In the genomic region with DNA sequence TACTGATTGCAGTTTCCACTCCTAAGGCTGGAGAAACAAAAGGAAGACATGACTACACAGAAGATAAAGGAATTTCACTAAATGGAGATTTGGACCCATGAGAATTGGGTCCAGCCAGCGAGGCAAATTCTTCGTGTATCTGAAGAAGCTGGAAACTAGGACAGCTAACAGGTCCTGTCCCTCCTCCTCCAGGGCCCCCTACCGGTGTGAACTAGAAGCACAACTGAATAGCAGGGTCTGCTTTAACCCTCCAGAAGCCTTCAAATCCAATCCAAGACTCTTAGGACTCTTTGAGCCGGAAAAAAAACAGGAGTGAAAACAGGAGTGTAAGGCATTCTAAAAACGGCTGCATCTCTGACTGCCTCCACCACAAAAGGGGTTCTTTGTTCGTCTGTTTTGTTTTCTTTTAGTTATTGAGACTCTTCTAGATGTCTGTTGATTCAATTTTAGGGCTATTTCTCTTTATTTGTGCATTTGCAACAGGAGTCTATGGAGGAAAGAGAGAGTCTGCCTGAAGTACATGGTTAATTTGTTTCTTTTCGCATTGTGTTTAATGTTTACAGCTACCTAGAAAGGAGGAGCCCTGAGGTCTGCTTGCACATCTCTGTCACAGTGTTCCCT, we compare ENCODE assay signal across 8 mouse cellular contexts. TPM values are rescaled to one million over a fixed set of nuclear protein-coding genes. Genes with fewer than 3 reads are reported as not detected.
A peak's percentile ranks its signal among the peaks of the same experiment; 100 is the strongest.
DNase-seq lines count a peak whose midpoint lies in the region; ATAC-seq and TF ChIP-seq lines count a peak whose summit lies in the region.
"Had no signal": no experiment of that assay in that cellular context is flagged by ENCODE, and none has a peak within 500 bp of the region (broad histone marks: within the 10 kb centered on the region; RNA-seq: fewer than 3 reads in every experiment).

No protein-coding gene starts in this region.

- ATAC-seq in hindbrain, embryonic 11.5 days (ENCODE audit: low FRiP score) = no peak
- no peak for ATAC-seq in hindbrain, embryonic 12.5 days (ENCODE audit: low FRiP score)
- ATAC-seq in liver, embryonic 14.5 days (ENCODE audit: insufficient read depth) = no peak

- peak; percentile 31; the same call in 1 of the 2 replicates for TF ChIP-seq CTCF in liver, embryonic 14.5 days (IDR thresholded peaks at IDR 0.05; ENCODE audit: low read depth)

- H3K27me3 ChIP-seq in hindbrain, embryonic 11.5 days (ENCODE audit: control insufficient read depth, insufficient read depth, low read length) = peaks cover 4% of the 10 kb centered on the region; the same call in 1 of the 2 replicates
- peaks cover 35% of the 10 kb centered on the region for H3K27me3 ChIP-seq in hindbrain, embryonic 12.5 days
- no peaks in the 10 kb centered on the region for H3K27me3 ChIP-seq in liver, embryonic 14.5 days (ENCODE audit: control insufficient read depth, insufficient read depth, low read length)

- peak; percentile 50 for DNase-seq in hindbrain, embryonic 11.5 days (ENCODE audit: low spot score)
- peak; percentile 22 for DNase-seq in ES-CJ7 (ENCODE audit: low read depth, low spot score)
- peak; percentile 31 for DNase-seq in brain, adult 2 months (ENCODE audit: low read depth, low spot score)
- DNase-seq in liver, embryonic 14.5 days (ENCODE audit: low read depth in 3 of 3, low spot score in 3 of 3) = no peak
- no peak for DNase-seq in c-Kit-positive CD71-positive TER-119-positive erythroid progenitor cells, embryonic 14.5 days (ENCODE audit: low spot score)
- no peak for DNase-seq in urinary bladder, postnatal 10 days (ENCODE audit: low spot score)

- H3K9ac ChIP-seq in hindbrain, embryonic 11.5 days (ENCODE audit: low read depth, low read length) = no peak overlapping the region
- H3K9ac ChIP-seq in hindbrain, embryonic 12.5 days = no peak overlapping the region
- no peak overlapping the region for H3K9ac ChIP-seq in liver, embryonic 14.5 days (replicated peaks)

- no peaks in the 10 kb centered on the region for H3K4me1 ChIP-seq in hindbrain, embryonic 11.5 days (replicated peaks; ENCODE audit: control insufficient read depth, insufficient read depth, low read length)
- H3K4me1 ChIP-seq in hindbrain, embryonic 12.5 days = peaks cover 4% of the 10 kb centered on the region
- peaks cover 0 to 7% of the 10 kb centered on the region in 2 experiments; a peak in 1 of 4 replicates for H3K4me1 ChIP-seq in liver, embryonic 14.5 days (replicated peaks; ENCODE audit: control insufficient read depth in 2 of 2, insufficient read depth in 2 of 2, low read length in 1 of 2)

- H3K36me3 ChIP-seq in hindbrain, embryonic 11.5 days (ENCODE audit: control insufficient read depth, insufficient read depth, low read length) = no peaks in the 10 kb centered on the region
- no peaks in the 10 kb centered on the region for H3K36me3 ChIP-seq in hindbrain, embryonic 12.5 days
- no peaks in the 10 kb centered on the region for H3K36me3 ChIP-seq in liver, embryonic 14.5 days (replicated peaks; ENCODE audit: control insufficient read depth, insufficient read depth, low read depth)

- WGBS in hindbrain, embryonic 11.5 days = 43% methylated on average over 7 of the region's 7 CpGs
- 40% methylated on average over 7 of the region's 7 CpGs for WGBS in hindbrain, embryonic 12.5 days
- whole genome bisulfite sequencing in liver, embryonic 14.5 days (ENCODE audit: insufficient replicate concordance) = 37% methylated on average over 7 of the region's 7 CpGs

- H3K4me3 ChIP-seq in hindbrain, embryonic 11.5 days (ENCODE audit: low read depth, low read length) = no peak overlapping the region
- no peak overlapping the region for H3K4me3 ChIP-seq in hindbrain, embryonic 12.5 days
- H3K4me3 ChIP-seq in liver, embryonic 14.5 days (ENCODE audit: insufficient read depth in 1 of 2, low read depth in 2 of 2, low read length in 2 of 2) = no peak overlapping the region
- H3K4me3 ChIP-seq: myocyte had no signal

- TF ChIP-seq EP300 in liver, embryonic 14.5 days (IDR thresholded peaks at IDR 0.05; ENCODE audit: low read depth) = no peak

- no peak overlapping the region for H3K27ac ChIP-seq in hindbrain, embryonic 11.5 days (ENCODE audit: low read depth, low read length)
- H3K27ac ChIP-seq in hindbrain, embryonic 12.5 days = no peak overlapping the region
- no peak overlapping the region for H3K27ac ChIP-seq in liver, embryonic 14.5 days

- H3K9me3 ChIP-seq in hindbrain, embryonic 11.5 days (ENCODE audit: control insufficient read depth, low read length) = no peaks in the 10 kb centered on the region
- no peaks in the 10 kb centered on the region for H3K9me3 ChIP-seq in hindbrain, embryonic 12.5 days (replicated peaks)
- no peaks in the 10 kb centered on the region for H3K9me3 ChIP-seq in liver, embryonic 14.5 days (ENCODE audit: control insufficient read depth, low read length)

- no peak overlapping the region for H3K4me2 ChIP-seq in hindbrain, embryonic 11.5 days (replicated peaks; ENCODE audit: low read depth, low read length)
- no peak overlapping the region for H3K4me2 ChIP-seq in hindbrain, embryonic 12.5 days (replicated peaks)
- H3K4me2 ChIP-seq in liver, embryonic 14.5 days (ENCODE audit: low read depth) = no peak overlapping the region; the same call in 1 of the 2 replicates

RNA-seq across cellular contexts. Expression of a gene that starts 0.7 kb away (rescaled TPM):
- polyA plus RNA-seq in hindbrain, embryonic 11.5 days (2014; fragmentation: Nextera tagmentation; extraction: Ambion mirVana) = 0.08 TPM in 1 of 2 replicates, not detected in the other
- polyA plus RNA-seq in hindbrain, embryonic 12.5 days (2016; fragmentation: Nextera tagmentation; extraction: Ambion mirVana) = 0.09 TPM in 1 of 2 replicates, not detected in the other
- 0.06 TPM in 1 of 2 replicates, not detected in the other for polyA plus RNA-seq in liver, embryonic 14.5 days (2012; rRNA removed)
- polyA plus RNA-seq in liver, embryonic 14.5 days (2014; fragmentation: Nextera tagmentation; extraction: Ambion mirVana) = 0.10 TPM in 1 of 2 replicates, not detected in the other
- polyA plus RNA-seq: myocyte had no signal

Comparison
In these comparisons a context has a peak if more than half of its experiments do, and no peak if none do; other contexts are left out.
1. DNase-seq: peak in hindbrain, embryonic 11.5 days (single experiment), ES-CJ7 (single experiment) and brain, adult 2 months (single experiment); none in liver, embryonic 14.5 days (0 of 3), c-Kit-positive CD71-positive TER-119-positive erythroid progenitor cells, embryonic 14.5 days (single experiment) and urinary bladder, postnatal 10 days (single experiment).